Mouse (Mus musculus): ENCODE results near the gene Slc10a6.

DNA sequence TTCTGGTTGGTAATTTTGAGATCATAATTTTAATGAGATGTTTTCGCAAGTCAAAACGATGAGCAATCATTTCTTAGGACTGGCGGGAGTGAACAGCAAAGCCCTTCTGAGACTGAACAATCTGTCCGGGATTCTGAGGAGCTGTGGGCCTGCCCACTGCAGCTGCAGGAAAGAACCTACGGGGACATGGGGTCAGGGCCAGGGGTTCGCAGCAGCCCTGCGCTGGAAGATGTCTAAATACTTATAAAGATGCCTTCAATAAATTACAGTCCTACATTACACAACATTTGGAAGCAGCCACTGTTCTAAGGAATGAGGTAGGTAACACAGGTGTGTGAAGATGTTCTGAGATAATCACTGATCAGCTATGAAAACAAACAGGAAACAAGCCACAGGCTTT is 23.5 kb downstream of the Slc10a6 start:
- TF ChIP-seq POLR2A (IDR thresholded peaks at IDR 0.05; ENCODE audit: low read depth, low read length) (no peak), CTCF (IDR thresholded peaks at IDR 0.05; ENCODE audit: extremely low read depth, insufficient read length, insufficient replicate concordance, low read depth, low read length) (no peak)

All from small intestine, adult 2 months (tissue).